12 mouse cellular contexts compared by ENCODE assay signal in the genomic region with DNA sequence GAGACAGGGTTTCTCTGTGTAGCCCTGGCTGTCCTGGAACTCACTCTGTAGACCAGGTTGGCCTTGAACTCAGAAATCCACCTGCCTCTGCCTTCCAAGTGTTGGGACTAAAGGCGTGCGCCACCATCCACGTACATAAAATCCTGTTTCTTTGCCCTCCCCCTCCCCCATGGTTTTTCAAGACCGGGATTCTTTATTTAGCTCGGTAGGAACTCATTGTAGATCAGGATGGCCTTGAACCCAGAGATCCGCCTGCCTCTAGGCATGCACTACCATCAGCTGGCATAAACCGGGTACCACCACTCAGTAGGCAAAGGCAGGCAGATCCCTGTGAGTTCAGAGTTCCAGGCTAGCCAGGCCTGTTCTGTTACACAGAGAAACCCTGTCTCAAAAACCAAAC. TPM values are rescaled to one million over a fixed set of nuclear protein-coding genes. Genes with fewer than 3 reads are reported as not detected.
A peak's percentile ranks its signal among the peaks of the same experiment; 100 is the strongest.
DNase-seq lines count a peak whose midpoint lies in the region; ATAC-seq and TF ChIP-seq lines count a peak whose summit lies in the region.
"Had no signal": no experiment of that assay in that cellular context is flagged by ENCODE, and none has a peak within 500 bp of the region (broad histone marks: within the 10 kb centered on the region; RNA-seq: fewer than 3 reads in every experiment).

No protein-coding gene starts in this region.

- no peak for DNase-seq in kidney, postnatal 0 days (ENCODE audit: low spot score)
- DNase-seq in kidney, adult 8-10 months = no peak
- DNase-seq in ES-E14 (ENCODE audit: low read depth, low spot score) = no peak
- DNase-seq in liver, embryonic 13.5 days = no peak
- DNase-seq in embryo, embryonic 9.5 days (ENCODE audit: extremely low spot score) = no peak

- H3K4me1 ChIP-seq in kidney, postnatal 0 days (replicated peaks; ENCODE audit: insufficient read depth, low read length) = peaks cover 26% of the 10 kb centered on the region
- H3K4me1 ChIP-seq in E14TG2a.4 (replicated peaks; ENCODE audit: low read depth, low read length) = peaks cover 65% of the 10 kb centered on the region
- H3K4me1 ChIP-seq in ES-E14 (ENCODE audit: control insufficient read depth in 2 of 2, insufficient read depth in 2 of 2, low read length in 2 of 2, poor library complexity in 1 of 2) = peaks cover 6 to 14% of the 10 kb centered on the region in 2 experiments; a peak in 3 of 4 replicates
- H3K4me1 ChIP-seq in liver, embryonic 13.5 days (replicated peaks) = peaks cover 75% of the 10 kb centered on the region
- 0 out of 2 replicates have a peak, but pooled peaks cover 5% of the 10 kb centered on the region for H3K4me1 ChIP-seq in midbrain, embryonic 13.5 days (replicated peaks)

- no peak overlapping the region for H3K9ac ChIP-seq in kidney, postnatal 0 days (ENCODE audit: low read depth, low read length)
- peak overlapping the region; percentile 48; the same call in 1 of the 2 replicates for H3K9ac ChIP-seq in ES-E14 (ENCODE audit: insufficient read depth, low read depth, low read length, poor library complexity, severe bottlenecking)
- no peak overlapping the region for H3K9ac ChIP-seq in liver, embryonic 13.5 days
- no peak overlapping the region for H3K9ac ChIP-seq in midbrain, embryonic 13.5 days (replicated peaks)
- H3K9ac ChIP-seq: limb, embryonic 15.5 days had no signal

- H3K4me2 ChIP-seq in kidney, postnatal 0 days (ENCODE audit: low read length) = no peak overlapping the region
- 0 out of 2 replicates have a peak overlapping the region, but pooled peaks have one; percentile 44 for H3K4me2 ChIP-seq in liver, embryonic 13.5 days
- H3K4me2 ChIP-seq in midbrain, embryonic 13.5 days (replicated peaks) = no peak overlapping the region
- H3K4me2 ChIP-seq: limb, embryonic 15.5 days had no signal

- no peaks in the 10 kb centered on the region for H3K9me3 ChIP-seq in kidney, postnatal 0 days (replicated peaks; ENCODE audit: low read length)
- H3K9me3 ChIP-seq in E14TG2a.4 (ENCODE audit: low read length) (no peaks in the 10 kb centered on the region), ES-E14 (ENCODE audit: control insufficient read depth, insufficient read depth, low read depth, low read length) (no peaks in the 10 kb centered on the region)
- H3K9me3 ChIP-seq in liver, embryonic 13.5 days (replicated peaks) = no peaks in the 10 kb centered on the region
- no peaks in the 10 kb centered on the region for H3K9me3 ChIP-seq in midbrain, embryonic 13.5 days
- H3K9me3 ChIP-seq: forebrain, embryonic 10.5 days; hindbrain, embryonic 10.5 days; limb, embryonic 15.5 days had no signal

- no peak overlapping the region for H3K4me3 ChIP-seq in kidney, postnatal 0 days (replicated peaks; ENCODE audit: low read depth, low read length)
- H3K4me3 ChIP-seq in E14TG2a.4 (replicated peaks; ENCODE audit: low read length) (peak overlapping the region; percentile 69), ES-E14 (ENCODE audit: insufficient read depth in 1 of 2, low read depth in 1 of 2, low read length in 2 of 2, poor library complexity in 1 of 2, severe bottlenecking in 1 of 2) (peak overlapping the region; percentile 44 to 62)
- no peak overlapping the region for H3K4me3 ChIP-seq in liver, embryonic 13.5 days (replicated peaks)
- H3K4me3 ChIP-seq in midbrain, embryonic 13.5 days (replicated peaks) = no peak overlapping the region
- H3K4me3 ChIP-seq: forebrain, embryonic 10.5 days; hindbrain, embryonic 10.5 days; limb, embryonic 15.5 days had no signal

- 81% methylated on average over 7 of the region's 7 CpGs for WGBS in kidney, postnatal 0 days
- 61% methylated on average over 7 of the region's 7 CpGs for WGBS in liver, embryonic 13.5 days (ENCODE audit: insufficient replicate concordance)
- 94% methylated on average over 7 of the region's 7 CpGs for WGBS in midbrain, embryonic 13.5 days

- H3K27me3 ChIP-seq in kidney, postnatal 0 days (ENCODE audit: insufficient read depth, low read length) = no peaks in the 10 kb centered on the region
- H3K27me3 ChIP-seq in E14TG2a.4 (ENCODE audit: insufficient read depth, low read length) = no peaks in the 10 kb centered on the region
- H3K27me3 ChIP-seq in liver, embryonic 13.5 days = no peaks in the 10 kb centered on the region
- H3K27me3 ChIP-seq in midbrain, embryonic 13.5 days = no peaks in the 10 kb centered on the region
- H3K27me3 ChIP-seq: limb, embryonic 15.5 days had no signal

- H3K36me3 ChIP-seq in kidney, postnatal 0 days (ENCODE audit: insufficient read depth, low read length) = 0 out of 2 replicates have a peak, but pooled peaks cover 4% of the 10 kb centered on the region
- H3K36me3 ChIP-seq in E14TG2a.4 (ENCODE audit: insufficient read depth, low read length) = no peaks in the 10 kb centered on the region; the same call in 1 of the 2 replicates
- H3K36me3 ChIP-seq in ES-E14 (ENCODE audit: control insufficient read depth, insufficient read depth, low read length, poor library complexity, severe bottlenecking) = no peaks in the 10 kb centered on the region; the same call in 1 of the 2 replicates
- 0 out of 2 replicates have a peak, but pooled peaks cover 6% of the 10 kb centered on the region for H3K36me3 ChIP-seq in liver, embryonic 13.5 days
- H3K36me3 ChIP-seq in midbrain, embryonic 13.5 days = 0 out of 2 replicates have a peak, but pooled peaks cover 2% of the 10 kb centered on the region

- no peak for ATAC-seq in kidney, postnatal 0 days (replicated peaks; ENCODE audit: low FRiP score, low read depth)
- ATAC-seq in liver, embryonic 13.5 days (ENCODE audit: low read depth) = no peak
- no peak for ATAC-seq in midbrain, embryonic 13.5 days

- TF ChIP-seq CTCF in kidney, postnatal 0 days (IDR thresholded peaks at IDR 0.05; ENCODE audit: low read depth) = no peak
- TF ChIP-seq CTCF in E14TG2a.4 (conservative IDR thresholded peaks at IDR 0.05; ENCODE audit: low read length) = no peak

- peak overlapping the region; percentile 84 for H3K27ac ChIP-seq in kidney, postnatal 0 days
- H3K27ac ChIP-seq in ES-E14 (ENCODE audit: insufficient read depth, low read depth, low read length, poor library complexity, severe bottlenecking) = peak overlapping the region; percentile 51; the same call in 1 of the 2 replicates
- H3K27ac ChIP-seq in liver, embryonic 13.5 days = peak overlapping the region; percentile 85; the same call in 1 of the 2 replicates
- H3K27ac ChIP-seq in midbrain, embryonic 13.5 days = no peak overlapping the region

- in situ Hi-C loops in ES-E14 (cut with MboI; ENCODE audit: low sequenced_read_pairs in 2 of 2, unreplicated experiment in 2 of 2) = no loop called here

TF ChIP-seq in ES-E14, 5 proteins besides CTCF, POLR2A, EP300 and RAD21:
- TF ChIP-seq ZNF384 (IDR thresholded peaks at IDR 0.05; ENCODE audit: low read depth, low read length) = no peak
- TF ChIP-seq MAFK (IDR thresholded peaks at IDR 0.05; ENCODE audit: insufficient read depth, low read depth, low read length) = no peak

RNA-seq across cellular contexts. Expression of a gene that starts 10.4 kb away (rescaled TPM):
- polyA plus RNA-seq in kidney, postnatal 0 days (2015; fragmentation: Nextera tagmentation; extraction: Ambion mirVana) = 48.3 and 53.1 TPM in 2 replicates
- 25.5 and 29.4 TPM in 2 replicates for total RNA-seq in ES-E14 (2012; rRNA removed)
- 11.1 and 14.5 TPM in 2 replicates for polyA plus RNA-seq in liver, embryonic 13.5 days (2015; fragmentation: Nextera tagmentation; extraction: Ambion mirVana)
- polyA plus RNA-seq in midbrain, embryonic 13.5 days (2015; fragmentation: Nextera tagmentation; extraction: Ambion mirVana) = 16.2 and 18.3 TPM in 2 replicates

RNA-seq across cellular contexts. Expression of a gene that starts 32.4 kb away (rescaled TPM):
- 19.6 and 20.2 TPM in 2 replicates for polyA plus RNA-seq in kidney, postnatal 0 days (2015; fragmentation: Nextera tagmentation; extraction: Ambion mirVana)
- total RNA-seq in ES-E14 (2012; rRNA removed) = 15.3 and 25.7 TPM in 2 replicates
- 5.6 and 6.1 TPM in 2 replicates for polyA plus RNA-seq in liver, embryonic 13.5 days (2015; fragmentation: Nextera tagmentation; extraction: Ambion mirVana)
- 26.1 and 28.7 TPM in 2 replicates for polyA plus RNA-seq in midbrain, embryonic 13.5 days (2015; fragmentation: Nextera tagmentation; extraction: Ambion mirVana)

RNA-seq across cellular contexts. Expression of a gene that starts 42.4 kb away (rescaled TPM):
- polyA plus RNA-seq in kidney, postnatal 0 days (2015; fragmentation: Nextera tagmentation; extraction: Ambion mirVana) = 1,459 and 1,525 TPM in 2 replicates
- 2,284 and 2,327 TPM in 2 replicates for total RNA-seq in ES-E14 (2012; rRNA removed)
- 1,664 and 1,673 TPM in 2 replicates for polyA plus RNA-seq in liver, embryonic 13.5 days (2015; fragmentation: Nextera tagmentation; extraction: Ambion mirVana)
- polyA plus RNA-seq in midbrain, embryonic 13.5 days (2015; fragmentation: Nextera tagmentation; extraction: Ambion mirVana) = 905 and 914 TPM in 2 replicates

RNA-seq across cellular contexts. Expression of a gene that starts 48.1 kb away (rescaled TPM):
- polyA plus RNA-seq in kidney, postnatal 0 days (2015; fragmentation: Nextera tagmentation; extraction: Ambion mirVana) = 20.7 and 24.5 TPM in 2 replicates
- total RNA-seq in ES-E14 (2012; rRNA removed) = 112 and 163 TPM in 2 replicates
- 18.7 and 19.3 TPM in 2 replicates for polyA plus RNA-seq in liver, embryonic 13.5 days (2015; fragmentation: Nextera tagmentation; extraction: Ambion mirVana)
- polyA plus RNA-seq in midbrain, embryonic 13.5 days (2015; fragmentation: Nextera tagmentation; extraction: Ambion mirVana) = 48.6 and 49.1 TPM in 2 replicates

RNA-seq across cellular contexts. Expression of a gene that starts 50.8 kb away (rescaled TPM):
- polyA plus RNA-seq in kidney, postnatal 0 days (2015; fragmentation: Nextera tagmentation; extraction: Ambion mirVana) = 0.97 and 0.98 TPM in 2 replicates
- total RNA-seq in ES-E14 (2012; rRNA removed) = 31.1 and 36.6 TPM in 2 replicates
- 0.35 TPM in 1 of 2 replicates, not detected in the other for polyA plus RNA-seq in liver, embryonic 13.5 days (2015; fragmentation: Nextera tagmentation; extraction: Ambion mirVana)
- polyA plus RNA-seq in midbrain, embryonic 13.5 days (2015; fragmentation: Nextera tagmentation; extraction: Ambion mirVana) = not detected in 2 replicates
- polyA plus RNA-seq: brain, embryonic 14.5 days; forebrain, embryonic 10.5 days; limb, embryonic 15.5 days; neural tube, embryonic 11.5 days had no signal

Comparison
In these comparisons a context has a peak if more than half of its experiments do, and no peak if none do; other contexts are left out.
1. H3K4me3 ChIP-seq: peak in E14TG2a.4 (single experiment) and ES-E14 (2 of 2); none in kidney, postnatal 0 days (single experiment), liver, embryonic 13.5 days (single experiment) and midbrain, embryonic 13.5 days (single experiment).